Mouse (Mus musculus) common myeloid progenitor, adult 5-6 weeks (primary cell): ENCODE results near the gene Arhgap5. TPM values are rescaled to one million over a fixed set of nuclear protein-coding genes. Genes with fewer than 3 reads are reported as not detected.

Source experiments
- ATAC-seq: replicated peaks from 2 replicates; pipeline ENCODE4 v1.8.0; 2016; ENCODE audit warnings: low read depth, mild to moderate bottlenecking, moderate TSS enrichment, inconsistent platforms; ENCODE audit not compliant: poor library complexity, severe bottlenecking
- total RNA-seq: library from RNA; stranded (forward); fragments of 200-1000, 187-1606 nt; gene quantifications from 2 replicates; pipeline ENCODE4 v1.2.3, GENCODE M21; 2017

Gene Arhgap5
- total RNA-seq, 1 experiment from 2014 or later = 24.0 TPM

DNA sequence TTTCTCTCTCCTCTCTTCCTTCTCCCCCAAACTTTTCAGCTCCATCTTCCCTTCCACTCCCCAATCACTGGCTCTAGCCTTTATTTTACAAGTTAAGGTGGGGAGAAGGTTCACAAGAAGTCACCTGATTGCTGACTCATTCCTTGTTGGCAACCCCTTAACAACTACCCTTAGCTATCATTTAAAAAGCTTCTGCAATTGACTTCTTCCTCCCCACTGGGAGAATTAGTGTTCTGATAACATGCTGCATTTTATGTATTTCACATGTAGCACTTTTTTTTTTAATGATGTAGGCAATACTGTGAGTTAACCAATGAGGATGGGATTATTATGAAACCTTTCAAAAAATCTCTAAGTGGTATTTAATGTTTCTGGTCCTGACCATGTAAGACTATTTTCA lies 115.9 kb downstream of the Arhgap5 start:
- no peak for ATAC-seq

Other genes starting within 250 kb of the Arhgap5 start
- gene Akap6, start 195.4 kb downstream of the Arhgap5 start, total RNA-seq = 0.05 TPM in 2 replicates